Mouse (Mus musculus): ENCODE data around the gene Gm48551.

Gm48551 gene

GRCm38 (mm10) chr10:81383802-81384604 is at the start of gene Gm48551, which contains the start of gene Dohh:
Gm48551 (plus strand) TSS chr10:81384466.
Dohh (plus strand) TSS chr10:81384428.
- peak; percentile 99 for DNase-seq (ENCODE audit: low read depth)

- no peak for DNase-seq (ENCODE audit: low read depth)
Observed at GRCm38 (mm10) chr10:81335393-81336340, 48.6 kb upstream of the Gm48551 start.

DNA sequence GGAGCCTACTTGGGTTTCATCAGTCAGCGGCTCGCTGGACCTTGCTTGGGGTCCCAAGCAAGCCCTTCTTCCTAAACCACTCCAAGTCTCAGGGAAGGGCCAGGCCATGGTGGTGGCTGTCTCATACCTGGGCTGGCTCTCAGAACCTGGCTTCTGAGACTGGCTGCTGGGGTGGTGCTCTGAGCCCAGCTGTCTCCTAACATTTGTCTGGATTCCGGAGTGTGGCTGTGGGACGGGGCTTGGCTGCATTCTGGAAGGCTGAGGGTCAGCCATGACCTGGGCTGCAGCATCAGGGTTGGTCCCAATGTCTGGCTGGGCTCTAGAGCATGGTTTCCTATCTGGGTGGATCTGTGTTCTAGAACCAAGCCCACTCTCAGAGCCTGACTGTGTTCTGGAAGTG is 47.7 kb upstream of the Gm48551 start:
- no peak for DNase-seq (ENCODE audit: low read depth)

GRCm38 (mm10) chr10:81340551-81341332 is 43.5 kb upstream of the Gm48551 start:
- DNase-seq (ENCODE audit: low read depth): no peak

- DNase-seq (ENCODE audit: low read depth): peak; percentile 87
Observed at GRCm38 (mm10) chr10:81341333-81341949, 42.8 kb upstream of the Gm48551 start.

DNA sequence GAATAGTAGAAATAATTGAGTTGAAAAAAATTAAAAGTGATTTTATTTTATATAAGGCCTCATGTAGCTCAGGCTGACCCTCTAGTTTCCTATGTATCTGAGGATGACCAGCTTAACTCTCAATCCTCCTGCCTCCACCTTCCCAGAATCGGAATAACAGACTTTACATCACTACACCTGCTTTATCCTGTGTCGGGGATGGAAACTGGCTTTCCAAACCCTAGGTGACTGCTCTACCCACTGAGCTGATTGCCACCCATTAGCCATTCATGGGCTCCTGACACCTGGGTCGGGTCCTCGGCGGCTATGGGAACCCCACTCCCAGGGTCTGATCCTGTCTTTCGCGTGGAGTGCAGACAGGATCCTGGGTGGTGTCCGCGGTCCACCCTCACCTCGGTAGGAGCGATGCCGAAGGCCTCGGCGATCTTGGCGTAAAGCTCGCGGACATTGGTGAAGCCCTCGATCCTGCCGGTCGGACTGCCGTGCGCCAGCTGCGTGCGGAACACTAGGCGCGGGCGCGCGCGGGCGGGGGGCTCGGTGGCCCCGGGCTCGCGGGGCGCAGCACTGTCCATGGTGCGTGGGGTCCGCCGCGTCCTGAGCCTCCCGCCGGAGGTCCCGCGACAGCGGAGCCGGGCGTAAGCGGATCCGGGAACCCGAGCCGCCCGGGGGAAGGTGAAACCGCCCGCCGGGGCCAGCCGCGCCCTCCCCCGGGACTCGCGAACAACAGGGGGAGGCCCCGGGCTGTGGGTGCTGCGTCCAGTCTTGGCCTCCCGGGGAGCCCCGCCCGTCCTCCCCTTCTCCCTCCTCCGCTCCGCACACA is 41.4 kb upstream of the Gm48551 start, which contains the start of gene Gipc3:
Gene Gipc3, minus strand, starts transcription at position 581 of the 820 bp plus-strand sequence.
- DNase-seq (ENCODE audit: low read depth): peak; percentile 54

DNA sequence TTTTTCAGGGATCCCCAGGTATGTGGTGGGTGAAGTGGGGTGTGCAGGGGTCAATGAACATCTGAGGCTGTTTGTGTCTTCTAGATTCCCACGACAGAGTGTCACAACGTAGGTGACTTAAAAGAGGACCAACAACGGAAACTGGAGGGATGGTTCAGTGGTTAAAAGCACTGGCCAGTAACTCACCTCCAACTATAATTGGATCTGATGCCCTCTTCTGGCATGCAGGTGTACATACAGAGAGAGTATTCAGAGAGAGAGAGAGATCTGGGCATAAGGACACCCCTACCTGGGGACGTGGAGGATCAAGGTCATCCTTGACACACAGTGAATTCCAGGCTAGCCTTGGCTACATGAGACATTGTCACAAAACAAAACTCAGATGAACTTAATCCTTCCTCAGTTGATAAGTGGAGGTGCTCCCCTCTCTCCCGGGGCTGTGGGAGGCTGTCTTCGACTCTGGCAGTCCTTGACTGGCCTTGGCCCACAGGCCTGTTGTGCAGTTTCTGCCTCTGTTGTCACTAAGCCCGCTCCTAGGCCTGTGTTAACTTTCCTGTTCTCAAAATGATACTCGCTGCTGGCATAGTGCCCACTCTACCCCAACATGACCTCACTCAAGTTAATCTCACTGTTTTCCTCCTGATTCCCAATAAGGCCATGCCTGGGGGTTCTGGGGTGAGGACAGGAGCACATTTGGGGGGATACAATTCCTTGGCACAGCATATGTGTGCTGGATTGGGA is 39.7 kb upstream of the Gm48551 start:
- peak; percentile 67 for DNase-seq (ENCODE audit: low read depth)

GRCm38 (mm10) chr10:81345162-81345534 is 39.1 kb upstream of the Gm48551 start:
- DNase-seq (ENCODE audit: low read depth): no peak

DNA sequence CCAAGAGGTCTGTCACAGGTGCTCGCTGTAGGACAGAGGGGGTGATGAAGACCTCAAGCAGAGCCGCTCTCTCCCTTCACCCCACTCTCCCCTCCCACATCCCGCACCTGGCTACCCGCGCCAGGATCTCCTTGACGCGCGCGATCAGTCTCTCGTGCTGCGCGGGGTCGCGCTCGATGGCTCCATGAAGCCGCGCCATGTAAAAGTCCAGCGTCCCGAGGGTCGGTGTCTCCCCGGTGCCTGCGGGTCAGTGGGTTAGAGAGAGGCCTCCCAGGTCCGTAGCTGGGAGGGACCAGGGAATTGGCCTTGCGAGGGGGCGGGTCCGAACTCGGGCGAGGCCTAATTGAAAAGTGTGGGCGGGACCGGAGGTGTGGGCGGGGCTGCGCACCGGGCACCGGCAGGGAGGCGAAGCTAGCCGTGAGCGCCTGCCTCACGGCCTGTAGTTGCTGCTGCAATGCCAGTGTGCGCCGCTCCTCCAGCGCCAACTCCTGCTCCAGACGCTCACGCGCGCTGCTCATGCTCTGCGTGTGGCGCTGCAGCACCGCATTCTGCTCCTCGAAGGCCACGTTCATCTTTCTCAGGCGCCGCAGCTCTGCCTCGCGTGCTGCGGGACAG is 37.7 kb upstream of the Gm48551 start:
- peak; percentile 68 for DNase-seq (ENCODE audit: low read depth)

DNA sequence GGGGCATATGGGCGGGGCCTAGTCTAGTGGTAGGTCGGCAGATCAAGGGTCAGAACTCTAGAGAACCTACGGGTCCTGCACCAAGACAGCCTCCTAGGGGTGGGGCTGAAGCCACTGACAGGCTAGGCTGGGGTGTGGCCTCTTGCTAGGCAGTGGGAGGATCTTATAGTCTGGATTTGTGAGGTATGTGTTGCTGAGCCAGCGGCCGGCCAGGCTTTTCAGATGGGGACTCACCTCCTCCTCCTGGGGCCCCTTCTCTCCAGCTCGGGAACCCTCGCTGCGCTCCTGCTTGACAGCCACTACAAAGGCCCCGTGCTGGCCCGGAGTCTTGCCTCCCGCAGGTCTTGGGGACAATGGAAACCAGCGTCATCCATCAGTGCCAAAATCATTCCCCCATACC is 35.1 kb upstream of the Gm48551 start:
- DNase-seq (ENCODE audit: low read depth): peak; percentile 69

- DNase-seq (ENCODE audit: low read depth): no peak
Observed at GRCm38 (mm10) chr10:81349961-81350350, 34.3 kb upstream of the Gm48551 start.

DNA sequence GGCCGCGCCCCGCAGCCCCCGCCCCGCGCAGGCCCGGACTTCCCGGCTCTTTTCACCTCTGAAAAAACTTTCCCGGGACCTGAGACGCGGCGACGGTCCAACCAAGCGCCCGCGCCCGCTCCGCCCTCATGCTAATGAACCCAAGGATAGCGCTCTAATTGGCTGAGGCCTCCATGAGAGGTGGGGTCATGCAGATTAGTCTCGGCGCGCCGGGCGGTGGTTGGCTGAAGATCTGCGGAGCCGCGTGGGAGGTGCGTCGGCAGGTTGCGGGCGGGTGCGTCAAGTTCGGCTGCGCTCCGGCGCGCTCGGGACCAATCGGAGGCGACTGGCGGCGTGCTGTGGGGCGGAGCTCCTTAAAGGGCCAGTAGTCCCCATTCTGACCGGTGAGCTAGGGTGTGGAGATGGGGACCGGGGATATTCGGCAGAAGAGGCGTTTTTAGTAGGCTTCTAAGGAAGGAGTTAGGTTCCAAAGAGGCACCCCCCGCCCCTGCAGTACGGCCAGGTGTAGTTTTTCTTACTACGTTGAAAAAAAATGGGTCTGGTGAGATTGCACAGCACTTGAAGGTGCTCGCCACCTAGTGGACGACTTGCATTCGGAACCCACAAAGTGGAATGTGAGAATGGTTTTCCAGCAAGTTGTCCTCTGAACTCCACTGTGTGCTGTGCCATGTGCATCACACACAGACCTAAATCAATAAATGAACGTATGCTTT is 33.8 kb upstream of the Gm48551 start, which contains the start of gene Hmg20b:
Gene Hmg20b, minus strand, starts transcription at position 130 of the 713 bp plus-strand sequence.
- DNase-seq (ENCODE audit: low read depth): peak; percentile 99

GRCm38 (mm10) chr10:81351678-81352291 is 32.5 kb upstream of the Gm48551 start:
- peak; percentile 91 for DNase-seq (ENCODE audit: low read depth)

DNA sequence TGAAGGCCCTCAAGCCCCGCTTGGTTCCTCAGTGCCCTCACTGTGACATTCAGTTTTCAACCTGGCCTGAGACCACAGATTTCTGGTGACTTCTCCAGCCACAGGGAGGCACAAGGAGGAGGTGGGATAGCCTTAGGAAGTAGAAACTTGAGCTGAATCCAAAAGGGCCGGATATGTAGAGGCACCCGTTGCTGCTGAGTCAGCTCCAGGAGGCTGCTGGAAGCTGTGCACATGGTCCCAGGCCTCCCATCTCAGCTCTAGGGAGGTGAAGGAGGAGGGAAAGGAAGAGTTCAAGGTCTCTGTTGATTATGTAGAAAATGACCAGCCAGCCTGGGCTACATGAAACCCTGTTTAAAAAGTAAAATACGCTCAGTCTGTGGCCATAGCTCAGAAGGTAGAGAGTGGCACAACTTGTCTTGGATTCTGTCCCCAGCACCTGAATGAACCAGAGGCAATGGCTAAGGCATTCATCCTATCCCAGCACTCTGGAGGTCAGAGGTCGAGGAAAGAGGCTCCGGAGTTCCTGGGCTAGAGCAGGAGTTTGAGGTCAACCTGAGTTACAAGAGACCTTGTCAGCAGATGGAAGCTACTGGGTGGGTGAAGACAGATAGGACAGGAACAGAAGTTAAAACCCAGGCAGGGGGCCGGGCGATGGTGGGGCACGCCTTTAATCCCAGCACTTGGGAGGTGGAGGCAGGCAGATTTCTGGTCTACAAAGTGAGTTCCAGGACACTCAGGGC is 29.4 kb upstream of the Gm48551 start:
- no peak for DNase-seq (ENCODE audit: low read depth)

DNA sequence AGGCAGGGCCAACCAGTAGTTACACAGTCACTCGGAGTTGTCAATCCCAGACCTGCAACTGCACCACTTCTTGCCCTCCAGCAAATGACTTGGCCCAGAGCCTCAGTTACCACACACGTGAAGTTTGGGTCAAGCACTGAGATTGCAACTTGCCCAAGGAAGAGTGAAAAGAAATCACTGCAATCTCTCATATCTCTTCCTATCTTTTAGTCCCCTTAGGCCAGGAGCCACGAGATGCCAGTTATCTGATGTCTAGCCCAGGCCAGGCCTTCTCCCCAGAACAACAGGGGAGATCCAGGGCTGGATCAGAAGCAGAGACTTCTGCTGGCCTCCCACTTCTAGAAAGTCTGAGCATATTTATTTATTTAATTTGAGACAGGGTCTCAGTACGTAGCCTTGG is 28.7 kb upstream of the Gm48551 start:
- no peak for DNase-seq (ENCODE audit: low read depth)

DNA sequence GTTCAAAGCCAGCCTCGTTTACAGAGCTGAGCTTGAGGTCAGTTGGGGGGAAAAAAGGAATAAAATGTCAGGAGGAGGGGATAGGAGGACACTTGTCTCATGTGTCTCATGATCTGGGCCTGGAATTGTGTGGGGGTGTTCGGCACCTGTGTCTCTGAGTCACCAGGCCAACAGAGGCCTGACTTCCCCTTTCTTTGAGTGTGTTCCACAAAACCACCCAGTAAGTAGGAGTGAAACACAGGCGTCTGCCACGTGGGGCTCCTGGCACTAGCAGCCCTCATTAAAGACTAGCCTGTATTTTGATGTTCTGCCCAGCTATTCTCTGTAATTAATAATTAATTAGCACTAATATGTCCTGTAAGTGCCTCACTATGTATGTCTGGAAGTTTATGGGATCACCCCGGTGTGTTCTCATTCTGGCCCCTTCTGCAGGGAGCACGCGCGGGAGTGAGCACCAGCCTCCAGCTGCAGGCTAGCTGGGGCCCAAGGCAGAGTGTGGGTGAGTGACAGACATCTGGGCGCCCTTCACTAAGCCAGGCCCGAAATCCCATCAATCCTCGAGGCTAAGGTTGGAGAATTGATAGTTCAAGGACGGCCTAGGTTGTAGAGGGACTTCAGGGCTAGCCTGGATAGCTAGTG is 27.8 kb upstream of the Gm48551 start:
- no peak for DNase-seq (ENCODE audit: low read depth)

Measured in induced T-regulatory cell, adult 2 months (primary cell).